Mouse (Mus musculus) heart, postnatal 0 days (tissue): ENCODE measurements around the gene P4ha3.

ENCODE experiments used
- CTCF ChIP-seq: IDR thresholded peaks from 2 replicates; pipeline ENCODE4 v1.5.1; 2016; ENCODE audit warnings: antibody characterized with exemption, control low read depth, low read depth
- EP300 ChIP-seq: IDR thresholded peaks from 2 replicates; pipeline ENCODE4 v1.6.1; 2016; ENCODE audit warnings: antibody characterized with exemption, low read depth

DNA sequence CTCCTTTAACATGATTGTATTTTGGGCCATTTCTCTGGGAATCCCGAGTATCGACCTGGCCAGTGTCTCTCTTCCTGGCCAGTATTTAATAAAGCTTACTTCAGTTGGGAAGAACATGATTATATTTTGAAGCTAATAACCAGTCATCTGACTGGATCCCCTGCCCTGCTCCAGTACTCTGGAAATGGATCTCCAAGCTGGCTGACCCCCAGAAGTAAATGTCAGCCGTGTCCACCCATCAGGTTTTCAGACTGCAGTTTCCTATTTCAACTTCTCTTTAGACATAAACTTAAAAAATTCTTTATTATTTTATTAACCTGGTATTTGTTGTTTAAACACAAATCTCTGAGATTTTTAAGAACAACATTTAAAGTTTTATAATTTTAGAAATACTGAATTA, 40.1 kb upstream of the P4ha3 start:
- TF ChIP-seq CTCF, result no peak
- no peak for TF ChIP-seq EP300
